Mouse (Mus musculus) MEL (cell line): Measurements from ENCODE around the gene Dot1l. TPM values are rescaled to one million over a fixed set of nuclear protein-coding genes. Genes with fewer than 3 reads are reported as not detected.
A peak's percentile ranks its signal among the peaks of the same experiment; 100 is the strongest.

Experiments used
- DNase-seq: peaks from one replicate; pipeline ENCODE4 v3.0.0; 2011; ENCODE audit warnings: low read depth, low spot score
- H3K27ac ChIP-seq: 2 replicates; pipeline ENCODE4 v1.5.1; 2012; ENCODE audit warnings: low read depth, mild to moderate bottlenecking, control low read depth, low read length, moderate library complexity; ENCODE audit not compliant: control insufficient read depth
- H3K27me3 ChIP-seq, 2 experiments: fragments of 150-350 bp in 1 of 2; sonication (generic) in 1 of 2; 2 replicates each; pipeline ENCODE4 v1.6.1; 2012; ENCODE audit warnings: low read length in 2 of 2, mild to moderate bottlenecking in 2 of 2, improper control_type of control experiment in 1 of 2, moderate library complexity in 1 of 2; ENCODE audit not compliant: insufficient read depth in 2 of 2, control insufficient read depth in 1 of 2
- H3K36me3 ChIP-seq, 2 experiments: 2 replicates each; pipeline ENCODE4 v1.6.1; 2012 to 2014; ENCODE audit warnings: low read length in 2 of 2, improper control_type of control experiment in 1 of 2, inconsistent platforms in 1 of 2, mild to moderate bottlenecking in 1 of 2; ENCODE audit not compliant: insufficient read depth in 2 of 2, control insufficient read depth in 1 of 2
- H3K4me1 ChIP-seq, 2 experiments: fragments of 150-350 bp in 1 of 2; sonication (generic) in 1 of 2; 2 replicates each; pipeline ENCODE4 v1.6.1; 2012; ENCODE audit warnings: low read length in 2 of 2, improper control_type of control experiment in 1 of 2, mild to moderate bottlenecking in 1 of 2; ENCODE audit not compliant: insufficient read depth in 2 of 2, control insufficient read depth in 1 of 2
- H3K4me3 ChIP-seq, 2 experiments: fragments of 150-350 bp in 1 of 2; sonication (generic) in 1 of 2; 2 replicates each; pipeline ENCODE4 v1.5.1; 2012; ENCODE audit warnings: low read depth in 2 of 2, low read length in 2 of 2, mild to moderate bottlenecking in 2 of 2, moderate library complexity in 2 of 2, control low read depth in 1 of 2, improper control_type of control experiment in 1 of 2; ENCODE audit not compliant: control insufficient read depth in 1 of 2, insufficient read depth in 1 of 2
- H3K79me2 ChIP-seq: 2 replicates; pipeline ENCODE4 v1.6.1; 2012; ENCODE audit warnings: mild to moderate bottlenecking, low read length, moderate library complexity; ENCODE audit not compliant: control insufficient read depth, poor library complexity, insufficient read depth
- H3K9ac ChIP-seq: 2 replicates; pipeline ENCODE4 v1.6.1; 2012; ENCODE audit warnings: low read depth, mild to moderate bottlenecking, control low read depth, low read length, moderate library complexity; ENCODE audit not compliant: control insufficient read depth, poor library complexity, severe bottlenecking
- H3K9me3 ChIP-seq: fragments of 150-350 bp; sonication (generic); replicated peaks from 2 replicates; pipeline ENCODE4 v1.6.1; 2012; ENCODE audit warnings: mild to moderate bottlenecking, low read length, improper control_type of control experiment, moderate library complexity; ENCODE audit not compliant: insufficient read depth
- CHD1 ChIP-seq: IDR thresholded peaks from 2 replicates; pipeline ENCODE4 v1.6.1; 2012; ENCODE audit warnings: low read depth, mild to moderate bottlenecking, inconsistent platforms, low read length, improper control_type of control experiment
- CTCF ChIP-seq, 3 experiments: IDR thresholded peaks in 2 of 3; conservative IDR thresholded peaks in 1 of 3; 2 replicates each; pipeline ENCODE4 v1.5.1; 2011 to 2012; ENCODE audit warnings: low read length in 3 of 3, low read depth in 2 of 3, mild to moderate bottlenecking in 2 of 3, improper control_type of control experiment in 1 of 3, inconsistent platforms in 1 of 3, mixed read lengths in 1 of 3, moderate library complexity in 1 of 3; ENCODE audit not compliant: control insufficient read depth in 1 of 3, insufficient read depth in 1 of 3, poor library complexity in 1 of 3, severe bottlenecking in 1 of 3
- E2F4 ChIP-seq: IDR thresholded peaks from 2 replicates; pipeline ENCODE4 v1.6.1; 2011; ENCODE audit warnings: low read depth, low read length, improper control_type of control experiment, borderline replicate concordance
- ETS1 ChIP-seq: IDR thresholded peaks from 2 replicates; pipeline ENCODE4 v1.6.1; 2012; ENCODE audit warnings: low read depth, mild to moderate bottlenecking, inconsistent platforms, low read length, improper control_type of control experiment, moderate library complexity
- HCFC1 ChIP-seq: IDR thresholded peaks from 2 replicates; pipeline ENCODE4 v1.6.1; 2012; ENCODE audit warnings: low read depth, mild to moderate bottlenecking, inconsistent platforms, low read length, improper control_type of control experiment, moderate library complexity
- MAX ChIP-seq: IDR thresholded peaks from 2 replicates; pipeline ENCODE4 v1.6.1; 2011; ENCODE audit warnings: low read length, improper control_type of control experiment
- MAZ ChIP-seq: IDR thresholded peaks from 2 replicates; pipeline ENCODE4 v1.6.1; 2012; ENCODE audit warnings: low read depth, mild to moderate bottlenecking, inconsistent platforms, low read length, improper control_type of control experiment
- MXI1 ChIP-seq: IDR thresholded peaks from 2 replicates; pipeline ENCODE4 v1.6.1; 2011; ENCODE audit warnings: mild to moderate bottlenecking, low read depth, low read length, improper control_type of control experiment
- MYB ChIP-seq: IDR thresholded peaks from 2 replicates; pipeline ENCODE4 v1.6.1; 2011; ENCODE audit warnings: mild to moderate bottlenecking, low read depth, low read length, improper control_type of control experiment
- MYC ChIP-seq: IDR thresholded peaks from 2 replicates; pipeline ENCODE4 v1.6.1; 2011; ENCODE audit warnings: low read depth, mild to moderate bottlenecking, low read length, improper control_type of control experiment, moderate library complexity
- NELFE ChIP-seq: IDR thresholded peaks from 2 replicates; pipeline ENCODE4 v1.6.1; 2011; ENCODE audit warnings: low read depth, low read length, improper control_type of control experiment
- NRF1 ChIP-seq: IDR thresholded peaks from 2 replicates; pipeline ENCODE4 v1.6.1; 2014; ENCODE audit warnings: low read depth, mild to moderate bottlenecking, inconsistent platforms, low read length, improper control_type of control experiment, moderate library complexity; ENCODE audit not compliant: poor library complexity, insufficient read depth, severe bottlenecking
- POLR2A ChIP-seq, 2 experiments: IDR thresholded peaks; 2 replicates each; pipeline ENCODE4 v1.6.1; 2011 to 2012; ENCODE audit warnings: low read length in 2 of 2, mild to moderate bottlenecking in 2 of 2, control low read depth in 1 of 2, improper control_type of control experiment in 1 of 2, low read depth in 1 of 2, moderate library complexity in 1 of 2; ENCODE audit not compliant: control insufficient read depth in 1 of 2, insufficient read depth in 1 of 2, poor library complexity in 1 of 2
- POLR2AphosphoS2 ChIP-seq: IDR thresholded peaks from 2 replicates; pipeline ENCODE4 v1.6.1; 2011; ENCODE audit warnings: low read length, improper control_type of control experiment
- POLR2AphosphoS5 ChIP-seq: IDR thresholded peaks from 2 replicates; pipeline ENCODE4 v1.6.1; 2012; ENCODE audit warnings: low read depth, borderline replicate concordance, mild to moderate bottlenecking, inconsistent platforms, low read length, moderate library complexity, mixed read lengths
- RAD21 ChIP-seq: IDR thresholded peaks from 2 replicates; pipeline ENCODE4 v1.6.1; 2011; ENCODE audit warnings: mild to moderate bottlenecking, low read depth, low read length, improper control_type of control experiment
- RCOR1 ChIP-seq: IDR thresholded peaks from 2 replicates; pipeline ENCODE4 v1.6.1; 2012; ENCODE audit warnings: low read depth, mild to moderate bottlenecking, inconsistent platforms, low read length, improper control_type of control experiment
- SIN3A ChIP-seq: IDR thresholded peaks from 2 replicates; pipeline ENCODE4 v1.6.1; 2012; ENCODE audit warnings: low read length, improper control_type of control experiment, inconsistent platforms
- TAL1 ChIP-seq: IDR thresholded peaks from 2 replicates; pipeline ENCODE4 v1.6.1; 2012; ENCODE audit warnings: mild to moderate bottlenecking, inconsistent platforms, low read length, moderate library complexity, mixed read lengths
- TBP ChIP-seq: IDR thresholded peaks from 2 replicates; pipeline ENCODE4 v1.8.0; 2011; ENCODE audit warnings: low read depth, low read length, improper control_type of control experiment
- TCF12 ChIP-seq: IDR thresholded peaks from 2 replicates; pipeline ENCODE4 v1.6.1; 2014; ENCODE audit warnings: low read depth, mild to moderate bottlenecking, inconsistent platforms, low read length, improper control_type of control experiment, moderate library complexity
- UBTF ChIP-seq: IDR thresholded peaks from 2 replicates; pipeline ENCODE4 v1.6.1; 2012; ENCODE audit warnings: low read depth, mild to moderate bottlenecking, inconsistent platforms, low read length, improper control_type of control experiment, moderate library complexity, borderline replicate concordance; ENCODE audit not compliant: insufficient read depth
- USF2 ChIP-seq, 2 experiments: IDR thresholded peaks; 2 replicates each; pipeline ENCODE4 v1.6.1; 2011 to 2012; ENCODE audit warnings: improper control_type of control experiment in 2 of 2, low read length in 2 of 2, borderline replicate concordance in 1 of 2, inconsistent platforms in 1 of 2, low read depth in 1 of 2, mild to moderate bottlenecking in 1 of 2; ENCODE audit not compliant: insufficient read depth in 1 of 2
- ZMIZ1 ChIP-seq: IDR thresholded peaks from 2 replicates; pipeline ENCODE4 v1.6.1; 2012; ENCODE audit warnings: low read depth, mild to moderate bottlenecking, inconsistent platforms, low read length, improper control_type of control experiment, moderate library complexity
- ZNF384 ChIP-seq: IDR thresholded peaks from 2 replicates; pipeline ENCODE4 v1.6.1; 2012; ENCODE audit warnings: low read depth, mild to moderate bottlenecking, inconsistent platforms, low read length, improper control_type of control experiment
- polyA plus RNA-seq, 2 experiments: library from polyadenylated mRNA; stranded (reverse) in 1 of 2; unstranded in 1 of 2; fragments of >175 nt in 1 of 2; fragments of >200 nt in 1 of 2; gene quantifications; 2 replicates each; pipeline versions ENCODE4 v1.2.1 to v1.2.4; 2012; ENCODE audit warnings: low replicate concordance in 2 of 2, low read depth in 1 of 2; ENCODE audit not compliant: insufficient read length in 2 of 2, insufficient read depth in 1 of 2, missing spikeins in 1 of 2
- total RNA-seq: library from RNA; depleted of rRNA; stranded (reverse); fragments of 300-350 nt; gene quantifications from 2 replicates; pipeline ENCODE4 v1.2.3, GENCODE M21; 2012

The Dot1l gene
- total and polyA plus RNA-seq, 3 experiments = 15.0 to 70.6 TPM; not detected in 1

- Histone ChIP-seq H3K9me3 (no peaks in the 10 kb centered on the region), H3K4me1 (peaks cover 0 to 6% of the 10 kb centered on the region in 2 experiments; a peak in 2 of 4 replicates), H3K9ac (no peak overlapping the region), H3K4me3 (no peak overlapping the region), H3K36me3 (peaks cover 7% of the 10 kb centered on the region in 2 experiments; a peak in 3 of 4 replicates), H3K79me2 (peaks cover 24% of the 10 kb centered on the region), H3K27me3 (no peaks in the 10 kb centered on the region), H3K27ac (no peak overlapping the region)
- DNase-seq = peak; percentile 23
- no peak for TF ChIP-seq TCF12
- TF ChIP-seq TAL1 = no peak
- TF ChIP-seq MYC = no peak
- 0 out of 2 replicates have a peak, but pooled peaks have one; percentile 51 for TF ChIP-seq ZMIZ1
- TF ChIP-seq CTCF (IDR thresholded peaks at IDR 0.05 in 2 of 3, conservative IDR thresholded peaks at IDR 0.05 in 1 of 3; ENCODE audit: control insufficient read depth in 1 of 3, insufficient read depth in 1 of 3, low read depth in 2 of 3, low read length in 3 of 3, poor library complexity in 1 of 3, severe bottlenecking in 1 of 3) = no peak
- no peak for TF ChIP-seq NELFE
- peak; percentile 70; the same call in 1 of the 2 replicates for TF ChIP-seq POLR2AphosphoS2
- no peak for TF ChIP-seq E2F4
- no peak for TF ChIP-seq MAX
Observed at GRCm38 (mm10) chr10:80793803-80794202, 38.8 kb downstream of the Dot1l start.

- TF ChIP-seq POLR2A (IDR thresholded peaks at IDR 0.05; ENCODE audit: control insufficient read depth in 1 of 2, insufficient read depth in 1 of 2, low read depth in 1 of 2, low read length in 2 of 2, poor library complexity in 1 of 2) = peak in 1 of 2 experiments; percentile 46; a peak in 1 of 4 replicates
- TF ChIP-seq RCOR1 = no peak
- TF ChIP-seq TBP = no peak
- no peak for TF ChIP-seq UBTF
- H3K9ac ChIP-seq = no peak overlapping the region
- no peaks in the 10 kb centered on the region for H3K9me3 ChIP-seq
- H3K4me3 ChIP-seq = no peak overlapping the region
- peaks cover 0 to 6% of the 10 kb centered on the region in 2 experiments; a peak in 2 of 4 replicates for H3K4me1 ChIP-seq
- H3K27me3 ChIP-seq = no peaks in the 10 kb centered on the region
- peak; percentile 18 for DNase-seq
- H3K27ac ChIP-seq = no peak overlapping the region
- peaks cover 33% of the 10 kb centered on the region for H3K79me2 ChIP-seq
- H3K36me3 ChIP-seq = peaks cover 7 to 8% of the 10 kb centered on the region in 2 experiments; a peak in 3 of 4 replicates
Observed at GRCm38 (mm10) chr10:80794750-80795149, 39.7 kb downstream of the Dot1l start.

- H3K9me3 ChIP-seq = no peaks in the 10 kb centered on the region
- DNase-seq = no peak
- peaks cover 2 to 13% of the 10 kb centered on the region in 2 experiments; a peak in 3 of 4 replicates for H3K36me3 ChIP-seq
- peak overlapping the region; percentile 71 to 86 for H3K4me3 ChIP-seq
- no peaks in the 10 kb centered on the region for H3K27me3 ChIP-seq
- H3K27ac ChIP-seq = no peak overlapping the region
- peaks cover 0 to 14% of the 10 kb centered on the region in 2 experiments; a peak in 2 of 4 replicates for H3K4me1 ChIP-seq
- peak overlapping the region; percentile 90 for H3K9ac ChIP-seq
- H3K79me2 ChIP-seq = peaks cover 48% of the 10 kb centered on the region
- TF ChIP-seq MAZ = no peak
- no peak for TF ChIP-seq POLR2AphosphoS5
- TF ChIP-seq CHD1 = no peak
- TF ChIP-seq MYC = no peak
- no peak for TF ChIP-seq SIN3A
- TF ChIP-seq MXI1 = no peak
- TF ChIP-seq ZNF384 = no peak
- no peak for TF ChIP-seq HCFC1
- TF ChIP-seq POLR2AphosphoS2 = no peak; the same call in 1 of the 2 replicates
- TF ChIP-seq ZMIZ1 = no peak
- TF ChIP-seq MYB = no peak
- no peak for TF ChIP-seq USF2 (IDR thresholded peaks at IDR 0.05; ENCODE audit: borderline replicate concordance in 1 of 2, insufficient read depth in 1 of 2, low read depth in 1 of 2, low read length in 2 of 2)
- TF ChIP-seq MAX = no peak
- TF ChIP-seq RAD21 = no peak
- TF ChIP-seq E2F4 = no peak
- TF ChIP-seq ETS1 = no peak
- no peak for TF ChIP-seq NRF1
Observed at GRCm38 (mm10) chr10:80796307-80796848, 41.4 kb downstream of the Dot1l start.
